Mouse (Mus musculus) intestine, embryonic 16.5 days (tissue): ENCODE data around the gene Hmgcr. TPM values are rescaled to one million over a fixed set of nuclear protein-coding genes. Genes with fewer than 3 reads are reported as not detected.
"Not testable (repeated sequence)": the region's sequence is repeated elsewhere in the genome, so short reads cannot be mapped to it uniquely, and the experiment has no call there.

Experiments
- ATAC-seq: fragments of 200-750 bp; cut with Nextera tagmentation; 2 replicates; pipeline ENCODE4 v1.8.0; 2017; ENCODE audit warnings: moderate TSS enrichment, moderate library complexity
- H3K27ac ChIP-seq: fragments of 300-500 bp; sonication (generic); 2 replicates; pipeline ENCODE4 v1.5.1; 2014; ENCODE audit warnings: mild to moderate bottlenecking, low read length
- H3K27me3 ChIP-seq: fragments of 300-500 bp; sonication (generic); replicated peaks from 2 replicates; pipeline ENCODE4 v1.6.1; 2014; ENCODE audit warnings: low read length, control low read depth, mixed read lengths; ENCODE audit not compliant: control insufficient read depth, insufficient read depth
- H3K36me3 ChIP-seq: fragments of 300-500 bp; sonication (generic); 2 replicates; pipeline ENCODE4 v1.6.1; 2014; ENCODE audit warnings: low read length, control low read depth; ENCODE audit not compliant: control insufficient read depth, insufficient read depth
- H3K4me1 ChIP-seq: fragments of 300-500 bp; sonication (generic); 2 replicates; pipeline ENCODE4 v1.6.1; 2014; ENCODE audit warnings: low read length, control low read depth, mixed read lengths; ENCODE audit not compliant: control insufficient read depth, insufficient read depth
- H3K4me2 ChIP-seq: fragments of 300-500 bp; sonication (generic); 2 replicates; pipeline ENCODE4 v1.6.1; 2014; ENCODE audit warnings: low read depth, low read length, control low read depth
- H3K4me3 ChIP-seq: fragments of 300-500 bp; sonication (generic); 2 replicates; pipeline ENCODE4 v1.5.1; 2014; ENCODE audit warnings: mild to moderate bottlenecking, low read length
- H3K9ac ChIP-seq: fragments of 300-500 bp; sonication (generic); 2 replicates; pipeline ENCODE4 v1.6.1; 2014; ENCODE audit warnings: low read depth, low read length
- H3K9me3 ChIP-seq: fragments of 300-500 bp; sonication (generic); 2 replicates; pipeline ENCODE4 v1.6.1; 2016; ENCODE audit warnings: low read length, control low read depth; ENCODE audit not compliant: control insufficient read depth
- WGBS: fragments of 180-500 bp; shearing (Covaris S2); extraction: QIAGEN DNeasy Blood & Tissue Kit; methylation state at CpG from one replicate; pipeline ENCODE4 v1.1.7; 2014; 5-methylcytosine and 5-hydroxymethylcytosine counted together
- polyA plus RNA-seq: library from polyadenylated mRNA; unstranded; fragments of >200 nt; fragmentation: Nextera tagmentation; extraction: Ambion mirVana; gene quantifications from 2 replicates; pipeline ENCODE4 v1.2.1, GENCODE M21; 2015

The Hmgcr gene
- polyA plus RNA-seq, 1 experiment from 2014 or later, result 86.6 TPM

GRCm38 (mm10) chr13:96672276-96672675, 1.5 kb upstream of the Hmgcr start:
- ATAC-seq, result no peak
- no peaks in the 10 kb centered on the region for H3K36me3 ChIP-seq
- H3K4me3 ChIP-seq, result no peak overlapping the region
- H3K4me1 ChIP-seq, result peaks cover 24% of the 10 kb centered on the region
- whole genome bisulfite sequencing, result 78% methylated on average over 6 of the region's 6 CpGs
- no peak overlapping the region for H3K9ac ChIP-seq
- no peaks in the 10 kb centered on the region for H3K9me3 ChIP-seq
- no peaks in the 10 kb centered on the region for H3K27me3 ChIP-seq
- H3K4me2 ChIP-seq, result no peak overlapping the region
- no peak overlapping the region for H3K27ac ChIP-seq

- H3K9me3 ChIP-seq, result no peaks in the 10 kb centered on the region
- no peak overlapping the region for H3K4me2 ChIP-seq
- 87% methylated on average over 5 of the region's 5 CpGs for WGBS
- no peaks in the 10 kb centered on the region for H3K36me3 ChIP-seq
- no peak overlapping the region for H3K4me3 ChIP-seq
- ATAC-seq, result no peak
- H3K9ac ChIP-seq, result no peak overlapping the region
- no peaks in the 10 kb centered on the region for H3K27me3 ChIP-seq
- H3K27ac ChIP-seq, result no peak overlapping the region
- H3K4me1 ChIP-seq, result peaks cover 26% of the 10 kb centered on the region
Observed at GRCm38 (mm10) chr13:96671906-96672234, 1.1 kb upstream of the Hmgcr start.

- peak overlapping the region; percentile 53 for H3K4me2 ChIP-seq
- peak overlapping the region; percentile 62 for H3K9ac ChIP-seq
- WGBS, result 12% methylated on average over 31 of the region's 31 CpGs
- H3K27me3 ChIP-seq, result no peaks in the 10 kb centered on the region
- H3K27ac ChIP-seq, result peak overlapping the region; percentile 83
- peaks cover 26% of the 10 kb centered on the region for H3K4me1 ChIP-seq
- no peaks in the 10 kb centered on the region for H3K9me3 ChIP-seq
- peak; percentile 3; the same call in 1 of the 2 replicates for ATAC-seq
- peak overlapping the region; percentile 98 for H3K4me3 ChIP-seq
- peaks cover 3% of the 10 kb centered on the region; the same call in 1 of the 2 replicates for H3K36me3 ChIP-seq
Observed at GRCm38 (mm10) chr13:96671078-96671905, 556 bp upstream of the Hmgcr start.

GRCm38 (mm10) chr13:96670019-96670405, 724 bp downstream of the Hmgcr start:
- Histone ChIP-seq H3K4me3 (peak overlapping the region; percentile 98), H3K9me3 (no peaks in the 10 kb centered on the region), H3K36me3 (peaks cover 8% of the 10 kb centered on the region), H3K9ac (peak overlapping the region; percentile 96), H3K4me1 (peaks cover 26% of the 10 kb centered on the region), H3K27ac (peak overlapping the region; percentile 95), H3K4me2 (peak overlapping the region; percentile 53), H3K27me3 (no peaks in the 10 kb centered on the region)
- WGBS, result under 1% methylated on average over 13 of the region's 13 CpGs
- ATAC-seq, result no peak

- Histone ChIP-seq H3K27me3 (no peaks in the 10 kb centered on the region), H3K27ac (no peak overlapping the region), H3K9me3 (no peaks in the 10 kb centered on the region), H3K36me3 (peaks cover 34% of the 10 kb centered on the region), H3K9ac (no peak overlapping the region), H3K4me2 (no peak overlapping the region), H3K4me3 (no peak overlapping the region), H3K4me1 (peaks cover 21% of the 10 kb centered on the region)
- ATAC-seq, result no peak
- 86% methylated on average over 7 of the region's 7 CpGs for WGBS
Observed at GRCm38 (mm10) chr13:96664419-96664974, 6.2 kb downstream of the Hmgcr start.

- H3K4me2 ChIP-seq, H3K4me1 ChIP-seq, H3K9me3 ChIP-seq, H3K27ac ChIP-seq, H3K9ac ChIP-seq, H3K27me3 ChIP-seq, H3K4me3 ChIP-seq: not testable (repeated sequence)
- ATAC-seq, result peak; percentile 54
- H3K36me3 ChIP-seq, result peaks cover 37% of the 10 kb centered on the region
- 83% methylated on average over 4 of the region's 4 CpGs for WGBS
Observed at GRCm38 (mm10) chr13:96663120-96663519, 7.6 kb downstream of the Hmgcr start.

- H3K4me1 ChIP-seq, result no peaks in the 10 kb centered on the region
- no peak overlapping the region for H3K9ac ChIP-seq
- no peak overlapping the region for H3K4me2 ChIP-seq
- no peak overlapping the region for H3K27ac ChIP-seq
- peak; percentile 34; the same call in 1 of the 2 replicates for ATAC-seq
- H3K4me3 ChIP-seq, result no peak overlapping the region
- H3K36me3 ChIP-seq, result peaks cover 39% of the 10 kb centered on the region
- 70% methylated on average over 10 of the region's 10 CpGs for WGBS
- no peaks in the 10 kb centered on the region for H3K27me3 ChIP-seq
- H3K9me3 ChIP-seq, result no peaks in the 10 kb centered on the region
Observed at GRCm38 (mm10) chr13:96660095-96660860, 10.5 kb downstream of the Hmgcr start.

- no peaks in the 10 kb centered on the region for H3K27me3 ChIP-seq
- peaks cover 32% of the 10 kb centered on the region for H3K36me3 ChIP-seq
- H3K4me2 ChIP-seq, result no peak overlapping the region
- H3K9me3 ChIP-seq, result no peaks in the 10 kb centered on the region
- 87% methylated on average over 7 of the region's 7 CpGs for WGBS
- no peak overlapping the region for H3K9ac ChIP-seq
- no peak overlapping the region for H3K27ac ChIP-seq
- no peak overlapping the region for H3K4me3 ChIP-seq
- no peak for ATAC-seq
- H3K4me1 ChIP-seq, result no peaks in the 10 kb centered on the region
Observed at GRCm38 (mm10) chr13:96658936-96659335, 11.8 kb downstream of the Hmgcr start.

GRCm38 (mm10) chr13:96656673-96657072, 14.1 kb downstream of the Hmgcr start:
- Histone ChIP-seq H3K27me3 (no peaks in the 10 kb centered on the region), H3K4me2 (no peak overlapping the region), H3K9ac (no peak overlapping the region), H3K36me3 (peaks cover 22% of the 10 kb centered on the region), H3K27ac (no peak overlapping the region), H3K9me3 (no peaks in the 10 kb centered on the region), H3K4me1 (no peaks in the 10 kb centered on the region), H3K4me3 (no peak overlapping the region)
- ATAC-seq, result peak; percentile 66
- WGBS, result 73% methylated on average over 1 of the region's 1 CpGs
